Mouse (Mus musculus) MEL (cell line): ENCODE data around the gene Bdkrb2. TPM values are rescaled to one million over a fixed set of nuclear protein-coding genes. Genes with fewer than 3 reads are reported as not detected.

Source experiments
- DNase-seq: peaks from one replicate; pipeline ENCODE4 v3.0.0; 2011; ENCODE audit warnings: low read depth, low spot score
- H3K27ac ChIP-seq: 2 replicates; pipeline ENCODE4 v1.5.1; 2012; ENCODE audit warnings: low read depth, mild to moderate bottlenecking, control low read depth, low read length, moderate library complexity; ENCODE audit not compliant: control insufficient read depth
- H3K27me3 ChIP-seq, 2 experiments: fragments of 150-350 bp in 1 of 2; sonication (generic) in 1 of 2; 2 replicates each; pipeline ENCODE4 v1.6.1; 2012; ENCODE audit warnings: low read length in 2 of 2, mild to moderate bottlenecking in 2 of 2, improper control_type of control experiment in 1 of 2, moderate library complexity in 1 of 2; ENCODE audit not compliant: insufficient read depth in 2 of 2, control insufficient read depth in 1 of 2
- H3K36me3 ChIP-seq, 2 experiments: 2 replicates each; pipeline ENCODE4 v1.6.1; 2012 to 2014; ENCODE audit warnings: low read length in 2 of 2, improper control_type of control experiment in 1 of 2, inconsistent platforms in 1 of 2, mild to moderate bottlenecking in 1 of 2; ENCODE audit not compliant: insufficient read depth in 2 of 2, control insufficient read depth in 1 of 2
- H3K4me1 ChIP-seq, 2 experiments: fragments of 150-350 bp in 1 of 2; sonication (generic) in 1 of 2; 2 replicates each; pipeline ENCODE4 v1.6.1; 2012; ENCODE audit warnings: low read length in 2 of 2, improper control_type of control experiment in 1 of 2, mild to moderate bottlenecking in 1 of 2; ENCODE audit not compliant: insufficient read depth in 2 of 2, control insufficient read depth in 1 of 2
- H3K4me3 ChIP-seq, 2 experiments: fragments of 150-350 bp in 1 of 2; sonication (generic) in 1 of 2; 2 replicates each; pipeline ENCODE4 v1.5.1; 2012; ENCODE audit warnings: low read depth in 2 of 2, low read length in 2 of 2, mild to moderate bottlenecking in 2 of 2, moderate library complexity in 2 of 2, control low read depth in 1 of 2, improper control_type of control experiment in 1 of 2; ENCODE audit not compliant: control insufficient read depth in 1 of 2, insufficient read depth in 1 of 2
- H3K79me2 ChIP-seq: 2 replicates; pipeline ENCODE4 v1.6.1; 2012; ENCODE audit warnings: mild to moderate bottlenecking, low read length, moderate library complexity; ENCODE audit not compliant: control insufficient read depth, poor library complexity, insufficient read depth
- H3K9ac ChIP-seq: 2 replicates; pipeline ENCODE4 v1.6.1; 2012; ENCODE audit warnings: low read depth, mild to moderate bottlenecking, control low read depth, low read length, moderate library complexity; ENCODE audit not compliant: control insufficient read depth, poor library complexity, severe bottlenecking
- H3K9me3 ChIP-seq: fragments of 150-350 bp; sonication (generic); replicated peaks from 2 replicates; pipeline ENCODE4 v1.6.1; 2012; ENCODE audit warnings: mild to moderate bottlenecking, low read length, improper control_type of control experiment, moderate library complexity; ENCODE audit not compliant: insufficient read depth
- CHD1 ChIP-seq: IDR thresholded peaks from 2 replicates; pipeline ENCODE4 v1.6.1; 2012; ENCODE audit warnings: low read depth, mild to moderate bottlenecking, inconsistent platforms, low read length, improper control_type of control experiment
- CHD2 ChIP-seq: IDR thresholded peaks from 2 replicates; pipeline ENCODE4 v1.6.1; 2011; ENCODE audit warnings: low read length, improper control_type of control experiment
- E2F4 ChIP-seq: IDR thresholded peaks from 2 replicates; pipeline ENCODE4 v1.6.1; 2011; ENCODE audit warnings: low read depth, low read length, improper control_type of control experiment, borderline replicate concordance
- ELF1 ChIP-seq: IDR thresholded peaks from 2 replicates; pipeline ENCODE4 v1.6.1; 2014; ENCODE audit warnings: low read depth, mild to moderate bottlenecking, inconsistent platforms, low read length, improper control_type of control experiment, moderate library complexity
- ETS1 ChIP-seq: IDR thresholded peaks from 2 replicates; pipeline ENCODE4 v1.6.1; 2012; ENCODE audit warnings: low read depth, mild to moderate bottlenecking, inconsistent platforms, low read length, improper control_type of control experiment, moderate library complexity
- GABPA ChIP-seq: IDR thresholded peaks from 2 replicates; pipeline ENCODE4 v1.6.1; 2012; ENCODE audit warnings: low read depth, mild to moderate bottlenecking, inconsistent platforms, low read length, improper control_type of control experiment, moderate library complexity
- HCFC1 ChIP-seq: IDR thresholded peaks from 2 replicates; pipeline ENCODE4 v1.6.1; 2012; ENCODE audit warnings: low read depth, mild to moderate bottlenecking, inconsistent platforms, low read length, improper control_type of control experiment, moderate library complexity
- JUND ChIP-seq: IDR thresholded peaks from 2 replicates; pipeline ENCODE4 v1.6.1; 2011; ENCODE audit warnings: low read depth, mild to moderate bottlenecking, improper control_type of control experiment, low read length
- MAZ ChIP-seq: IDR thresholded peaks from 2 replicates; pipeline ENCODE4 v1.6.1; 2012; ENCODE audit warnings: low read depth, mild to moderate bottlenecking, inconsistent platforms, low read length, improper control_type of control experiment
- MXI1 ChIP-seq: IDR thresholded peaks from 2 replicates; pipeline ENCODE4 v1.6.1; 2011; ENCODE audit warnings: mild to moderate bottlenecking, low read depth, low read length, improper control_type of control experiment
- MYB ChIP-seq: IDR thresholded peaks from 2 replicates; pipeline ENCODE4 v1.6.1; 2011; ENCODE audit warnings: mild to moderate bottlenecking, low read depth, low read length, improper control_type of control experiment
- NELFE ChIP-seq: IDR thresholded peaks from 2 replicates; pipeline ENCODE4 v1.6.1; 2011; ENCODE audit warnings: low read depth, low read length, improper control_type of control experiment
- NRF1 ChIP-seq: IDR thresholded peaks from 2 replicates; pipeline ENCODE4 v1.6.1; 2014; ENCODE audit warnings: low read depth, mild to moderate bottlenecking, inconsistent platforms, low read length, improper control_type of control experiment, moderate library complexity; ENCODE audit not compliant: poor library complexity, insufficient read depth, severe bottlenecking
- POLR2A ChIP-seq, 2 experiments: IDR thresholded peaks; 2 replicates each; pipeline ENCODE4 v1.6.1; 2011 to 2012; ENCODE audit warnings: low read length in 2 of 2, mild to moderate bottlenecking in 2 of 2, control low read depth in 1 of 2, improper control_type of control experiment in 1 of 2, low read depth in 1 of 2, moderate library complexity in 1 of 2; ENCODE audit not compliant: control insufficient read depth in 1 of 2, insufficient read depth in 1 of 2, poor library complexity in 1 of 2
- POLR2AphosphoS2 ChIP-seq: IDR thresholded peaks from 2 replicates; pipeline ENCODE4 v1.6.1; 2011; ENCODE audit warnings: low read length, improper control_type of control experiment
- POLR2AphosphoS5 ChIP-seq: IDR thresholded peaks from 2 replicates; pipeline ENCODE4 v1.6.1; 2012; ENCODE audit warnings: low read depth, borderline replicate concordance, mild to moderate bottlenecking, inconsistent platforms, low read length, moderate library complexity, mixed read lengths
- RAD21 ChIP-seq: IDR thresholded peaks from 2 replicates; pipeline ENCODE4 v1.6.1; 2011; ENCODE audit warnings: mild to moderate bottlenecking, low read depth, low read length, improper control_type of control experiment
- RCOR1 ChIP-seq: IDR thresholded peaks from 2 replicates; pipeline ENCODE4 v1.6.1; 2012; ENCODE audit warnings: low read depth, mild to moderate bottlenecking, inconsistent platforms, low read length, improper control_type of control experiment
- TAL1 ChIP-seq: IDR thresholded peaks from 2 replicates; pipeline ENCODE4 v1.6.1; 2012; ENCODE audit warnings: mild to moderate bottlenecking, inconsistent platforms, low read length, moderate library complexity, mixed read lengths
- USF1 ChIP-seq: IDR thresholded peaks from 2 replicates; pipeline ENCODE4 v1.6.1; 2014; ENCODE audit warnings: low read depth, mild to moderate bottlenecking, inconsistent platforms, low read length, improper control_type of control experiment, moderate library complexity
- USF2 ChIP-seq, 2 experiments: IDR thresholded peaks; 2 replicates each; pipeline ENCODE4 v1.6.1; 2011 to 2012; ENCODE audit warnings: improper control_type of control experiment in 2 of 2, low read length in 2 of 2, borderline replicate concordance in 1 of 2, inconsistent platforms in 1 of 2, low read depth in 1 of 2, mild to moderate bottlenecking in 1 of 2; ENCODE audit not compliant: insufficient read depth in 1 of 2
- ZMIZ1 ChIP-seq: IDR thresholded peaks from 2 replicates; pipeline ENCODE4 v1.6.1; 2012; ENCODE audit warnings: low read depth, mild to moderate bottlenecking, inconsistent platforms, low read length, improper control_type of control experiment, moderate library complexity
- ZNF384 ChIP-seq: IDR thresholded peaks from 2 replicates; pipeline ENCODE4 v1.6.1; 2012; ENCODE audit warnings: low read depth, mild to moderate bottlenecking, inconsistent platforms, low read length, improper control_type of control experiment
- polyA plus RNA-seq, 2 experiments: library from polyadenylated mRNA; stranded (reverse) in 1 of 2; unstranded in 1 of 2; fragments of >175 nt in 1 of 2; fragments of >200 nt in 1 of 2; gene quantifications; 2 replicates each; pipeline versions ENCODE4 v1.2.1 to v1.2.4; 2012; ENCODE audit warnings: low replicate concordance in 2 of 2, low read depth in 1 of 2; ENCODE audit not compliant: insufficient read length in 2 of 2, insufficient read depth in 1 of 2, missing spikeins in 1 of 2
- total RNA-seq: library from RNA; depleted of rRNA; stranded (reverse); fragments of 300-350 nt; gene quantifications from 2 replicates; pipeline ENCODE4 v1.2.3, GENCODE M21; 2012

The Bdkrb2 gene
- total and polyA plus RNA-seq, 3 experiments, result not detected

- no peaks in the 10 kb centered on the region for H3K4me1 ChIP-seq
- H3K9ac ChIP-seq, result no peak overlapping the region
- H3K4me3 ChIP-seq, result no peak overlapping the region
- no peak for DNase-seq
- TF ChIP-seq ZMIZ1 (no peak), POLR2AphosphoS2 (no peak), RCOR1 (no peak), JUND (no peak), HCFC1 (no peak), POLR2A (IDR thresholded peaks at IDR 0.05; ENCODE audit: control insufficient read depth in 1 of 2, insufficient read depth in 1 of 2, low read depth in 1 of 2, low read length in 2 of 2, poor library complexity in 1 of 2) (no peak), ELF1 (no peak), CHD2 (no peak), CHD1 (no peak), GABPA (no peak), MYB (no peak), USF2 (IDR thresholded peaks at IDR 0.05; ENCODE audit: borderline replicate concordance in 1 of 2, insufficient read depth in 1 of 2, low read depth in 1 of 2, low read length in 2 of 2) (no peak), POLR2AphosphoS5 (no peak), MXI1 (no peak), ZNF384 (no peak), NELFE (no peak)
- no peaks in the 10 kb centered on the region for H3K27me3 ChIP-seq
- H3K79me2 ChIP-seq, result no peaks in the 10 kb centered on the region
- H3K36me3 ChIP-seq, result no peaks in the 10 kb centered on the region
- H3K9me3 ChIP-seq, result no peaks in the 10 kb centered on the region
- no peak overlapping the region for H3K27ac ChIP-seq
Observed at GRCm38 (mm10) chr12:105517026-105517675, 45.9 kb upstream of the Bdkrb2 start.

- no peaks in the 10 kb centered on the region for H3K4me1 ChIP-seq
- no peaks in the 10 kb centered on the region for H3K9me3 ChIP-seq
- no peak overlapping the region for H3K4me3 ChIP-seq
- H3K9ac ChIP-seq, result no peak overlapping the region
- no peaks in the 10 kb centered on the region for H3K36me3 ChIP-seq
- no peaks in the 10 kb centered on the region for H3K79me2 ChIP-seq
- no peak for DNase-seq
- TF ChIP-seq MAZ, result no peak
- no peak for TF ChIP-seq E2F4
- no peak for TF ChIP-seq POLR2AphosphoS5
- TF ChIP-seq USF1, result no peak
- TF ChIP-seq ETS1, result no peak
- TF ChIP-seq NRF1, result no peak
- no peak for TF ChIP-seq ZNF384
- TF ChIP-seq RAD21, result no peak
- no peak for TF ChIP-seq HCFC1
- no peak for TF ChIP-seq ZMIZ1
- no peak for TF ChIP-seq MXI1
- no peak for TF ChIP-seq TAL1
- H3K27ac ChIP-seq, result no peak overlapping the region
- no peaks in the 10 kb centered on the region for H3K27me3 ChIP-seq
Observed at GRCm38 (mm10) chr12:105519851-105520250, 43.2 kb upstream of the Bdkrb2 start.
